In the genomic region with DNA sequence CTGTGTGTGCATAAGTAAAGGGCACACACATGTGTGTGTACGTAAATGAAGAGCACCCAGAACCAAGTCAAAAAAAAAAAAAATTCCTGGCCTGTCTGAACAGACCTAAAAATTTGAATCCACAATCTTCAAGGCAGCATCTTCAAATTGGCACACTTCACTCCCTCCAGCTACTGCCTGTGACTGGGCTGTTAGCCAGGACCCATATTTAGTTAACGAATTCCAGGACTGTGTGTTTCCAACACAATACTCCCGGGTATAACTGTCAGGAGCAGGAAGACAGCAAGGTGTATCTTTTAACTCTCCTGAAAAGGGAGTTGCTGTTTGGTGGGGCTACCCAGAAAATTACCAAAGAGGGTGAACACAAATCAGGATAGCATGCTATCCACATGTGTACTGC, we compare ENCODE assay signal across 9 mouse cellular contexts.
A peak's percentile ranks its signal among the peaks of the same experiment; 100 is the strongest.
DNase-seq lines count a peak whose midpoint lies in the region; ATAC-seq and TF ChIP-seq lines count a peak whose summit lies in the region.
"Had no signal": no experiment of that assay in that cellular context is flagged by ENCODE, and none has a peak within 500 bp of the region (broad histone marks: within the 10 kb centered on the region; RNA-seq: fewer than 3 reads in every experiment).

No protein-coding gene starts in this region.

- peaks cover 9% of the 10 kb centered on the region for H3K4me1 ChIP-seq in heart, postnatal 0 days (ENCODE audit: control insufficient read depth, insufficient read depth)

- TF ChIP-seq CTCF in heart, postnatal 0 days (IDR thresholded peaks at IDR 0.05; ENCODE audit: low read depth): no peak

- no peak overlapping the region for H3K4me2 ChIP-seq in heart, postnatal 0 days (ENCODE audit: low read depth, low read length)

- no peak for TF ChIP-seq EP300 in heart, postnatal 0 days (IDR thresholded peaks at IDR 0.05; ENCODE audit: low read depth)

- no peaks in the 10 kb centered on the region for H3K9me3 ChIP-seq in heart, postnatal 0 days (replicated peaks; ENCODE audit: control insufficient read depth, low read length)

- 31% methylated on average over 3 of the region's 3 CpGs for WGBS in heart, postnatal 0 days

- no peak overlapping the region for H3K27ac ChIP-seq in heart, postnatal 0 days (ENCODE audit: low read depth)

- peak; percentile 49 for ATAC-seq in heart, postnatal 0 days (ENCODE audit: insufficient read depth, low read depth)

- H3K36me3 ChIP-seq in heart, postnatal 0 days (replicated peaks; ENCODE audit: control insufficient read depth, insufficient read depth, low read length): peaks cover 16% of the 10 kb centered on the region

- no peaks in the 10 kb centered on the region for H3K27me3 ChIP-seq in heart, postnatal 0 days (ENCODE audit: control insufficient read depth, insufficient read depth, low read length)

- H3K4me3 ChIP-seq in heart, postnatal 0 days (ENCODE audit: low read depth, low read length): no peak overlapping the region
- H3K4me3 ChIP-seq: myocyte had no signal

- no peak overlapping the region for H3K9ac ChIP-seq in heart, postnatal 0 days (replicated peaks; ENCODE audit: low read depth, low read length)

- peak; percentile 18 to 42 for DNase-seq in kidney, postnatal 36 days
- DNase-seq in kidney, adult 11 months: no peak
- DNase-seq in MN1 (ENCODE audit: low spot score): peak; percentile 17
- DNase-seq in brain, adult 2 months (ENCODE audit: low read depth, low spot score): peak; percentile 86
- peak; percentile 31 for DNase-seq in heart, postnatal 0 days (ENCODE audit: low spot score)
- no peak for DNase-seq in spleen, postnatal 10 days (ENCODE audit: low spot score in 2 of 2)
- no peak for DNase-seq in adrenal gland, postnatal 25 days
- DNase-seq: adrenal gland, adult 2 months had no signal

Comparison
In these comparisons a context has a peak if more than half of its experiments do, and no peak if none do; other contexts are left out.
1. DNase-seq: peak in kidney, postnatal 36 days (2 of 2), MN1 (single experiment), brain, adult 2 months (single experiment) and heart, postnatal 0 days (single experiment); none in kidney, adult 11 months (single experiment), spleen, postnatal 10 days (0 of 2) and adrenal gland, postnatal 25 days (single experiment).